Mouse (Mus musculus): Measurements from ENCODE around the gene Art5. TPM values are rescaled to one million over a fixed set of nuclear protein-coding genes. Genes with fewer than 3 reads are reported as not detected.

The Art5 gene
- total RNA-seq (2015) (0.20 TPM in 1 of 2 replicates, not detected in the other), total RNA-seq (2017) (not detected in 2 replicates)

DNA sequence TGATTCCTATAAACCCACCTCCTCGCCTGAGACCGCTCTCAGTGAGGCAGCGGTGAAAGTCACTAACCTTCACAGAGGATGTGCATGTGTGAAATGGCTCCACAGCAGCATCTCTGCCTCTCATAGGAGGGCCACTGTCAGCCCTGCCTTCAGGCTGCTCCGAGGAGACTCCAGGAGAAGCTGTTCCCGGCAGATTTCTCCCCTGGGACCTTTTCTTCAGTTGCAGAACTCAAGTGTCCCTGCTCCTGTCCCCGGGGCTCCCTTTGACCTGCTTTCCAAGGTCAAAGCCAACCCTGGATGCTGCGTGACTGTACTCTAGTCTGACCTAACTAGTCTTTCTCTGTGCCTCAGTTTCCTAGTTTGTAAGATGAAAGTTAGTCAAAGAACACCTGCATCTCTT is at the start of gene Art5:
Art5 (minus strand) TSS at position 319 of the 400 bp plus-strand sequence.
- no peak for ATAC-seq (ENCODE audit: poor library complexity, severe bottlenecking)

DNA sequence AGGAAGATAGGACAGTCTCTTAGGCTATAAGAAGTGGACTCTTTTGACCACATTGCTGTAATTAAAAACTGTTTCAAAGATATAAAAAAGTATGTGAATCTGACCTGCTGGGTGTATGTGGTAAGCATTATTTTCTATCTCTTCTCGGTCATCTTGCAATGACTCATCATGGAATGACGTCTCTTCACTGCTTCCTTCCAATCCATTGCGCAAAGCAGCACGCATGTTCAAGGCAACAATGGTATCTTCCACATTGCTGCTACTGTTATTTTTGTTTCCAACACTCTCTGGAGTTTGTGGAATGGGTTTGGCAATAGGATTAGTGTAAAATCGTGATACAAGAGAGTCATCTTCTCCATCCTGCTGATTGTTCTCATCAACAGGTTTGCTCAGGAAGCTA is 44.4 kb upstream of the Art5 start:
- ATAC-seq (ENCODE audit: poor library complexity, severe bottlenecking), result no peak

DNA sequence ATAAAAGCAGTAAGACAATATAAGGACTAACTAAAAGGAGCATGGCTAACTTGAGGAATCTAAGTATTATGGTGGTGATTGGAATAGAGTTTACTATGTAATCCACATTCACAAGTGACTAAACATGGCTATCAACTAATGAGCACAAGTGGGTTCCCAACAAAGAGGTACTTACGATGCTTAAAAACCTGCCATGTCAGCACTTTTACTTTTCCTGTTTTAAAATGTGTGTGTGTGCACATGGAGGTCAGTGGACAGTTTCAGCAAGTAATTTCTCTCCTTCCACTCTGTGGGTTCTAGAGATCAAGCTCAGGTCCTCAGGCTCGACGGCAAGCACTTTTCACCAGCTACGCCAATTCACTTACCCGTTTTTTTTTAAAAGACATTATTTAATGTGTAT is 28.6 kb upstream of the Art5 start:
- no peak for ATAC-seq (ENCODE audit: poor library complexity, severe bottlenecking)

DNA sequence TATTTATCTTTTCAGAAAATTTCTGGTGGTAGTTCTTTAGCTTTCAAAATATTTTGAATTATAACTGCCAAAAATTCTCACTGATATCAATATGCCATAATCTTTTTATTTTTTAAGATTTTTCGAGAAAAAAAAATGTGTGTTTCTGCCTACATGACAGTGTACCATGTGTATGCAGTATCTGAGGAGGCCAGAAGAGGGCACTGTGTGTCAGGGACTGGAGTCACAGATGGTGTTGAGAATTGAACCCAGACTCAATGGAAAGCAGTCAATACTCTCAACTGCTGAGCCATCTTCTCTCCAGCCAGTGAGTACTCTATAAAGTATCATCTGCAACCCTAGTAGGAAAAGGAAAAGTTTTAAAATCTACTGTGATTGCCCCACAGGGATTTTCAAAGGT is 28.2 kb upstream of the Art5 start:
- peak; percentile 62; the same call in 1 of the 2 replicates for ATAC-seq (ENCODE audit: poor library complexity, severe bottlenecking)

DNA sequence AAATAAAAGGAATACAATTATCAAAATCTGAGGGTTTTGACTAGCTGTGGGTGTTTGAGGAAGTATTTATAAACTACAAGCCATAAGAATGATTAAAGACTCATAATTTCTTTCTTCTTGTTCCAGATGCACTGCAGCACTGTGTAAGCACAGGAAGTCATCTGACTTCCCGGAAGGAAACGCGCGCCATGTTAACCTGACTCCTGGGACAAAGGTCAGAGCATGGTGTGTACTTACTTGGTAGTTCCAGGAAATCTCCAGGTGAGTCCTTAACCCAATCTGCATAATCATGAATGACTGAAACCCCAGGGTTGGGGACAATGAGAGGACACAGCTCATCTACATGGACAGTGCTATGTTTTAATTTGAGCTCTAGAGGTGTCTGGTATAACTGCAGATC is 23.1 kb upstream of the Art5 start:
- ATAC-seq (ENCODE audit: poor library complexity, severe bottlenecking), result no peak

DNA sequence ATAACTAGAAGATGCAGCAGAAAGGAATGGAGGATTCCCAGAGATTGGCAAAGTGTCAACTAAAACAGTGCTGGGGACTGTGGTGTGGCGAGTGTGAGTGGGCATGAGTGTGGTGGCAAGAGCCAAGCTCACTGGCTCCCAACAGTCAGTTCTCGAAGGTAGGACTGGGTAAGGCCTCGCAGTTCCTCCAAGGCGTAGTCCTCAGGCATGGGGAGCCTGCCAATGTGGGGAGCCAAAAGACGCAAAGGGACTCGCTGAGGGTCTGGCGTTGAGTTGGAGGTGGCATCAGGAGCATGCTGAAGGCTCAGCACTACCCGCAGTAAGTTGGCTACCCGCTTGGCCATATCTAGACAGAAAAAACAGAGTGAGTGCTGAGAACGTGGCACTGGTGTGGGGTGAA is 11.0 kb upstream of the Art5 start:
- ATAC-seq (ENCODE audit: poor library complexity, severe bottlenecking), result no peak

DNA sequence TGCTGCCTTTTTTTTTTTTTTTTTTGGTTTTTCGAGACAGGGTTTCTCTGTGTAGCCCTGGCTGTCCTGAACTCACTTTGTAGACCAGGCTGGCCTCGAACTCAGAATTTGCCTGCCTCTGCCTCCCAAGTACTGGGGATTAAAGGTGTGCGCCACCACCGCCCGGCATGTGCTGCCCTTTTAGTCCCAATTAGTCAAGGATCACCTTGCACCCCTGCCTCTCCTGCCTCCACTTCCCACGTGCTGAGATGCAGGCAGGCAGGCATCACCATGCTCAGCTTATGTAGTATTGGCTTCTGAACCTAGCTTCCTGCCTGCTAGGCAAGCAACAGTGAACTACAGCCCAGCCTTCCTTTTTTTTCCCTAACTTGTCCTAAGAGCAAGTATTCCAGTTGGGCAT is 8.1 kb upstream of the Art5 start:
- ATAC-seq (ENCODE audit: poor library complexity, severe bottlenecking), result no peak

DNA sequence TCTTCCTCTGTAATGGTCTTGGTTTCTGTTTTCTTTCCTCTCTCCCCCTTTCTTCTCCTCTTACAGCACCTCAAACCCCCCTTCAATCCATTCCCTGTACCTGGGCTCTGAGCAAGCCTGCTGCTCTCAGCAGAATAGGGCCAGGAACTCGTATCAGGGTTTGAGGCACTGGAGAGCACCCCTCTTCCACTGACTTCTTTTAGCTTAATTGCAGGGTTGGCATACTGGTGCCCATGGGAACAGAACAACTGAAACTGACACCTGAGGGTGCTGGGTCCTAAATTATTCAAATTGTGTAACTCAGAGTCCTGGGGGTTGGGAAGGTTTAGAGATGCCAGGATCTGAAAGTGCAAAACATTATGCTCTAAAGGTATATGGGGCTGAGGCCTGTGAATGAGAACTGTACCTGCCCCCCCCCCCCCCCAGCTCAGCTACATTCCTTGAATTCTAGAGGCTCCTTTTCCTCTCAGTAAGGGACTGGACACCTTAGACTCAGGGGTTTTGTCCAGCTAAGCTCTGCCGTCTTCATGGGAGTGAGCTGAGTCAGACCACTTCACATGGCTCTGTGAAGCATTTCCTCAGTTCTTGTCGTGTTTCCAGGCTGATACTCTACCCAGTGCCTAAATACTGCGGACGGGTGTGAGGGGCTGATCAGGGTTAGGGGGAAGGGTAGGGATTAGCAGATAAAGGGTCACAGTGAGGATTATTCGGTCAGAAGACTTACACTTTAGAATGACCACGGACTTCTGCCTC is 7.5 kb upstream of the Art5 start, which contains the start of gene Chrna10:
Chrna10 (minus strand) TSS at position 250 of the 753 bp plus-strand sequence.
- no peak for ATAC-seq (ENCODE audit: poor library complexity, severe bottlenecking)

DNA sequence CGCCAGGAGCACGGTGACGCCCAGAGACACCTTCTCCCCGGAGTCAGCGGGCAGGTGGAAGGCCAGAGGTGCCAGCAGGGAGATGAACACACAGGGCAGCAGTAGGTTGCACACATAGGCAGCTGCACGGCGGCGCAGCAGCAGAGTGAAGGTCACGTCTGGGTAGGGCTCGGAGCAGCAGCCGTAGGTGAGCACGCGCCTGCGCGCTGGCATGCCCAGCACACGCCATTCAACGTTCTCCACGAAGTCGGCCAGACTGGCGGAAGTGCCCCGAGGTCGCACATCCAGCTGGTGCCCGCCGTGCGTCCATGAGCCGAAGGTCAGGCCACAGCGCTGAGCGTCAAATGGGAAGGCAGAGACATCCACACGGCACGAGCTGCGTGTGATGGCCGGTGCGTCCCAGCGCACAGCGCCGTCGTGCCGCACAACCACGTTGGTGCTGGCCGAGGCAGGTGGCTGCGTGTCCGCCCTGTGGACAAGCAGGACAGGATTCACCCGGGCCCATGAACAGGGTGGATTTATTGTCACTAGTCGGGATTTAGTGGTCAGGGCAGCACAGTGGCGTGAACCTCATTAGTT is 4.0 kb upstream of the Art5 start:
- no peak for ATAC-seq (ENCODE audit: poor library complexity, severe bottlenecking)

DNA sequence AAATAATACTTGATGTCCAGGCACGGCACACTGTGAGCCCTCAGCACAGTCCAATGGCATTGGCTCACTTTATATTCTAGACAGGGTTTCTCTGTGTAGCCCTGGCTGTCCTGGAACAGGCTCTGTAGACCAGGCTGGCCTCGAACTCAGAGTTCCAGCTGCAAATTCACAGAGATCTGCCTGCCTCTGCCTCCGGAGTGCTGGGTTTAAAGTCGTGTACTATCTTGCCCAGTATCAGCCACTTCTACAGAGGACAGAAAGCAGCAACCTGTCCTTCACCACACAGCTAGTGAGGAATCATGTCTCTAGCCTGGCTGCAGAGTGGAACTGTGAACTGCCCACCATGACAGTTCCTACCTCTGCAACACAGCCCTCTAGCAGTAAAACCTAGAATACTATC is 457 bp upstream of the Art5 start:
- no peak for ATAC-seq (ENCODE audit: poor library complexity, severe bottlenecking)

DNA sequence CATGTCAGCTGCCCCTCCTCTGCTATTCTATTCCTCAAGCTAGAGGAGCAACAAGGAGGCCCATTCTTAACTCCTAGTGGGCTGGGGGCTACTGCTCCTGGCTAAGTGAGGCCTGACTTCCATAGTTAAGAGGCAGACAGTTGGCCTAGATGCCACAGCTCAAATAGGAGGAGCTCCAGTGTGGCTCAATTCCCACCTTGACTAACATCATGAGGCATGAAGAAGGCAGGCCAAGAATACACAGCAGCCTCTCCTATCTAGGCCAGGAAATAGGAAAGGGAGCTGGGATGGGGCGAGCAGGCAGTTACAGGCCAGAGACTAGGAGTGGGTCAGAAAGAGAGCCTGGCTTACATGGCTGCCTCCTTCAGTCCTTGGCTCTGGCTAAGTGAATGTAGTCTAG is 1.1 kb downstream of the Art5 start:
- ATAC-seq (ENCODE audit: poor library complexity, severe bottlenecking), result no peak

DNA sequence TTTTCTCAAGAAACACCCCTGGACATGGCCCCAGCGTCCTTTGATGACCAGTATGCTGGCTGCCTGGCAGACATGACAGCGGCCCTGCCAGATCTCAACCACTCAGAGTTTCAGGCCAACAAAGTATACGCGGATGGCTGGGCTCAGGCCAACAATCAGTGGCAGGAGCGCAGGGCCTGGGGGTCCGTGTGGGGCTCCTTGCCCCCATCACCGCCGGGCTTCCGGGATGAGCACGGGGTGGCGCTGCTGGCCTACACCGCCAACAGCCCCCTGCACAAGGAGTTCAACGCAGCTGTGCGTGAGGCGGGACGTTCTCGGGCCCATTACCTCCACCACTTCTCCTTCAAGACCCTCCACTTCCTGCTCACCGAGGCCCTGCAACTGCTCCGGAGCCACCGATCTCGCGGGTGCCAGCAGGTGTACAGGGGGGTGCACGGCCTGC is 2.6 kb downstream of the Art5 start:
- 0 out of 2 replicates have a peak, but pooled peaks have one; percentile 18 for ATAC-seq (ENCODE audit: poor library complexity, severe bottlenecking)

DNA sequence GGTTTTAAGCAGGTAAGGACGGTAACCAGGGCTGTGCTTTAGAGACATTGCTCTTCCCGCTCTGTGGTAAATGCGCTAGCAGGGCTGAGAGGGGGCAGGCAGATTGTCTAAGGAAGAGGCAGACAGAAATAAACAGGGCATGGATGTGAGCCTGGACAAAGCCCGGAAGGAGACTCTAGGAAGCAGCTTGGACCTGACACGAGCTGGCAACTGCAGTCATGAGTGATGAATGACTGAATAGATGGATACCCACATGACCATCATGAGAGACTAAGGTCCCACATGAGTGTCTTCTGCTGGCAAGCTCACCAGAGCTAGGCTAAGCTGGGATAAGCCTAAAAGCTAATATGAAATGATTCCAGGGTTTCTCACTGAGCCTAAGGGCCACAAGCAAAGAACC is 5.2 kb downstream of the Art5 start:
- ATAC-seq (ENCODE audit: poor library complexity, severe bottlenecking), result no peak

DNA sequence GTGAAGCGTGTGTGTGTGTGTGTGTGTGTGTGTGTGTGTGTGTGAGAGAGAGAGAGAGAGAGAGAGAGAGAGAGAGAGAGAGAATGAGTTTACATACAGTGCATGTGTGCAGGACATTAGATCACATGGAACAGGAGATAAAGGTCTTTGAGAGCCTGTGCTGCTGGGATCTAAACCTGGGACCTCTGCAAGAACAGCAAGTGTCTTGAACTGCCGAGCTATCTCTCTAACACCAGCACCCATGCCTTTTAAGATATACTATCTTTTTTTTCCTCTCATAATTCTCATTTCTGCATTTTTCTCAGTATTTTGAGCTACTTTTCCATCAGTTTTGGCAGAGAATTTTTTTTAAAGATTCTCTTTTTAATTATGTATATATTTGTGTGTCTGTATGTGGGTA is 5.7 kb downstream of the Art5 start:
- no peak for ATAC-seq (ENCODE audit: poor library complexity, severe bottlenecking)

DNA sequence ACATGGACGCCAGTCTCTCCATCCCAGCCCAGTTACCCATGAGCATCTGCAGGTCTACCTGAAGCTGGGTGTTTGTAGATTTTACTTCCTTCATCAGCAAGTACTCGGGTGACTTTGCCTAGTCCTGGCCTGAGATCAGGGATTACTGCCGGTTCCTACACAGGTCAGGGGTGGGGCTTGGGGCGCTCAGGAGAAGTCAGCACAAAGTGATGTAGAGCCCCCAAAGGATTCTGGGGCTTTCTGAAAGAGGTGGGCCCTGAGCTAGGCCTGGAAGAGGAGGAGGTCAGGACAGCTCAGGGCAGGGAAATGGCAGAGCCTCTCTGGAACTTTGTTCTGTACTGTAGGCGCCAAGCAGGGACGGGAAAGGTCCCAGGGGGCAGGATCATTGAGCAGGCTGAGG is 6.6 kb downstream of the Art5 start:
- ATAC-seq (ENCODE audit: poor library complexity, severe bottlenecking), result no peak

DNA sequence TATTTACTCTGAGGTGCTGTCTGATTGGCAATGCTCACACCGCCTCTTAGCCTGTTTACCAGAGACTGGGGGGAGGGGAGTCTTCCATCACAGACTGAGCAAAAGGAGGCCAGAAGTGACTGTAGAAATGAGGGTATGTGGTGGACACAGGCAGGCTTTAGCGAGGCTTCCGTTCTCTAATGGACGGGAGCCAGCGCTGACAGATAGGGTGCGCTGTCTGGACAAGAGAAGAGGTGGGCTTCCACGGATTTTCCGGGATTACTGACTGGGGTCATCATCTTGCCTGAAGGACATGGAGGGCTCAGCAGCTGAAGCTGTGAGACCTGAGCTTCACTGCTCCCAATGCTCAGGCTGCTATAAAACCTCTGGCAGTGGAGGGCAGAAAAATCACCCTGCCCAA is 7.0 kb downstream of the Art5 start:
- no peak for ATAC-seq (ENCODE audit: poor library complexity, severe bottlenecking)

DNA sequence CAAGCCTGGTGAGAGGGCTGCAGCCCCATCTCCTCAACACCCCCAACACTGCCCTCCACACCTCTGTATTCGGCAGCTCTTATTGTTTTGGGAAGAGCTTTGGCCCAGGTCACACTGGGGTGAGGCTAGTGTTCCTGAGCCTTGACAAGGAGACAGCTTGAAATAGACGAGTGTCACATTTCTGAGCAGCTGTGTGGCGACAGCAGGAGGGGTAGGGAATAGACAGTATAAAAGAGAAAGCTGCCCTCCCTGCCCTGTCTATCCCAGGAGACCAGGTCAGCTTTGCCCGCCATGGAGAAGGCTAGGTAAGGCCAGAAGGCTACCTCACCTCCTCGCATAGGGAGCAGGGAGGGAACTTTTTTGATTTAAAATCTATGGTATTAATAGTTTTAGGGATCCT is 7.8 kb downstream of the Art5 start, which contains the start of gene Art1:
Art1 (plus strand) TSS at position 257 of the 400 bp plus-strand sequence.
- no peak for ATAC-seq (ENCODE audit: poor library complexity, severe bottlenecking)

DNA sequence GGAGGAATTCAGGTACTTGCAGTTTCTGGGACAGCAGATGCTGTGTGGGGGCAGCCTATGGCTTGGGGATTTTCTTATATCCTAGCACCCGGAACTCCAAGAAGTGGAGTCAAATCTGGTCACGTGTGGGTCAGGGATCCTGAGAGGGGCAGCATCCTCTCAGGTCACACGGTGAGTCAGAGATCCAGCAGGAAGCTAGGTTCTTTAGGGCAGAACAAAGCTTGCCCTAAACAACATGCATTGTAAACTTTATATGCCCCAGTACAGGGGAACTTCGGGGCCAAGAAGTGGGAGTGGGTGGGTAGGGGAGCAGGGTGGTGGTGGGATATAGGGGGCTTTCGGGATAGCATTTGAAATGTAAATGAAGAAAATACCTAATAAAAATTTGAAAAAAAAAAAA is 8.4 kb downstream of the Art5 start:
- ATAC-seq (ENCODE audit: poor library complexity, severe bottlenecking), result no peak

DNA sequence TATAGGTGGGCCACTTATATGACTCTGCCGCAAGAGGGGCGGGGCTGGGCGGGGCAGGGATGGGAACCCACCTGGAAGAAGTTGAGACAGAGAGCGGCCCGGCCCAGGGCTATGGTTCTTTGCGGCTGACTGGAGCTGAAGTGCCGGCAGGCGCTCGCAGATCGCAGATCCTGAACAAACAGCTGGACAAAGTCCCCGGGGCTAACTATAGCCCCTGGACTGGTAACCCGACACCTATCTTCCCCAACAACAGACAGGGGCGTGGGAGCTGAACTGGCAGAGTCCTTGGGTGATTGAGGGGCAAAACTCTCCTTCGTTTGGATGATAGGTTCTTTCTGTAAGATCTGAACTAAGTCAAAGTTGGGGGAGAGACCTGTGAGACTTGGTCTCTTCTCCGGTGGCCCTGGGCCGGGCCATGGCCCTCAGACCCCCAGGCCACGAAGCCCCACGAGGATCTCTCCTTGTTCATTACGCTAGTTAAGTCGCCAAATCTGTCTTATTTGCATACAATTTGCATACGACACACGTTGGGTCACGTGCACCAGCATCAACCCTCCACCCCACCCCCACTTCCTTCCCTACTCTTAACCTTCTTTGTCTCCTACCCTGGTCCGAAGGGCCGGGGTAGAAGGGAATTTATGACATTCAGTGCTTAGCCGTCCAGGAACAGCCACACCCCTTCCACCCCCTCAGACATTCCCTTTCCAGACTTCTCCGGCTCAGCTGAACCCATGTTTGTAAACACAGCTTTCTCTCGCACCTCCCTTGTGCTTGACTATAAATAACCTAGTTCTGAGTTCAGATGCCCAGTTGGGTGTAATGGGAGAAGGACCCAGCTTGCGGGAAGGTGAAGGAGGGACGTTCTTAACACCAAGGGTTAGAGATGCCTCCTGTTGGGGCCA is 9.3 kb downstream of the Art5 start:
- peak; percentile 83 for ATAC-seq (ENCODE audit: poor library complexity, severe bottlenecking)

DNA sequence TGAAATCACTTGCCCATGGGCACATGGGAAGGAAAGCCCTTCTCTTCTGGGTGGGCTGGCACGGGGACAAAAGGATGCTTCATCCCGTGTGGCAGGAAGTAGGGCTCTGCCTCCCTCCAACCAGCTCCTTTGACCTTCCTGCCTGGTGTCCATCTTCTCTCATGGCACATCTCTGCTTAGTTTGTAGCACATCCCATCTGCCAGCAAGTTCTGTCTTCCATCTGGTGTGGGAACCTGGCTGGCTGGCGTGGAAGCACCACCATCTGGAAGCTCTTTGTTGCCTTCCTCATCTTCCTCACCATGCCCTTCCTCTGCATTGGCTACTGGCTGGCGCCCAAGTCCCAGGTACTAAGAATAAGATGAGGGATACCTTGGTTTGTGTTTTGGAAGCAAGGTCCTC is 22.0 kb downstream of the Art5 start:
- no peak for ATAC-seq (ENCODE audit: poor library complexity, severe bottlenecking)

DNA sequence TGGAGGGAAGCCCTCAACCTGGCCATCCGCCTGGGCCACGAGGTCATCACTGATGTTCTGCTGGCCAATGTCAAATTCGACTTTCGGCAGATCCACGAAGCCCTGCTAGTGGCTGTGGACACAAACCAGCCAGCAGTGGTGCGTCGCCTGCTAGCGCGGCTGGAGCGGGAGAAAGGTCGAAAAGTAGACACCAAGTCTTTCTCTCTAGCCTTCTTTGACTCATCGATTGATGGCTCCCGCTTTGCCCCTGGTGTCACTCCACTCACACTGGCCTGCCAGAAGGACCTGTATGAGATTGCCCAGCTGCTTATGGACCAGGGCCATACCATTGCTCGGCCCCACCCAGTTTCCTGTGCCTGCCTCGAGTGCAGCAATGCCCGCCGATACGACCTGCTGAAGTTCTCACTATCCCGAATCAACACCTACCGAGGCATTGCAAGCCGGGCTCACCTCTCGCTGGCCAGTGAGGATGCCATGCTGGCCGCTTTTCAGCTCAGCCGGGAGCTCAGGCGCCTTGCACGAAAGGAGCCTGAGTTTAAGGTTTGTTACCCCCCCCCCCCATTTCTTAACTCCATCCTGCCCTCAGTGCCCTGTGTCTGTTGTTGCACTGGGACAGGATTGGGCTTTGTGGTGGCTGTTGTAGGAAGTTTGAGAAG is 25.1 kb downstream of the Art5 start:
- ATAC-seq (ENCODE audit: poor library complexity, severe bottlenecking), result no peak

Measured in megakaryocyte, adult 5-6 weeks (primary cell).